Mouse (Mus musculus): ENCODE results near the gene Lemd1. TPM values are rescaled to one million over a fixed set of nuclear protein-coding genes. Genes with fewer than 3 reads are reported as not detected.

Lemd1 gene
- total and polyA plus RNA-seq, 3 experiments = not detected

GRCm38 (mm10) chr1:132143079-132143478 lies 48.2 kb upstream of the Lemd1 start:
- Histone ChIP-seq H3K36me3 (replicated peaks in 1 of 2; ENCODE audit: control insufficient read depth in 1 of 2, insufficient read depth in 1 of 2, low read length in 1 of 2) (no peaks in the 10 kb centered on the region), H3K27me3 (replicated peaks) (peaks cover 29% of the 10 kb centered on the region), H3K79me2 (replicated peaks; ENCODE audit: control insufficient read depth, extremely low read depth, insufficient read depth, poor library complexity, severe bottlenecking) (no peaks in the 10 kb centered on the region), H3K4me3 (replicated peaks in 1 of 3; ENCODE audit: low read depth in 2 of 3, low read length in 2 of 3, poor library complexity in 1 of 3) (no peak overlapping the region), H3K27ac (ENCODE audit: insufficient read depth, low read depth) (no peak overlapping the region), H3K4me2 (ENCODE audit: insufficient read depth, low read depth, poor library complexity, severe bottlenecking) (no peak overlapping the region), H3K9me3 (replicated peaks; ENCODE audit: low read length) (no peaks in the 10 kb centered on the region), H3K4me1 (ENCODE audit: control insufficient read depth in 1 of 2, insufficient read depth in 2 of 2) (peaks cover 2 to 8% of the 10 kb centered on the region in 2 experiments; a peak in 3 of 4 replicates), H3K9ac (ENCODE audit: insufficient read depth, low read depth) (no peak overlapping the region)
- dilution Hi-C loops (cut with MboI; ENCODE audit: extremely low pct_ligation_motif_present, extremely low pct_unique_long_range_greater_than_20kb, low sequenced_read_pairs) (no loop called here), in situ Hi-C loops (cut with MboI; ENCODE audit: low pct_ligation_motif_present, low pct_unique_long_range_greater_than_20kb, low sequenced_read_pairs) (no loop called here)
- no peak for DNase-seq (ENCODE audit: extremely low read depth)
- no peak for TF ChIP-seq MEF2A (IDR thresholded peaks at IDR 0.05; ENCODE audit: borderline replicate concordance, low read depth, low read length)
- no peak for TF ChIP-seq MYC (IDR thresholded peaks at IDR 0.05; ENCODE audit: low read depth, low read length)
- no peak for TF ChIP-seq BHLHE40 (IDR thresholded peaks at IDR 0.05; ENCODE audit: low read depth, low read length)
- TF ChIP-seq MAFK (IDR thresholded peaks at IDR 0.05; ENCODE audit: insufficient replicate concordance, low read length) = no peak
- no peak for TF ChIP-seq ZMIZ1 (IDR thresholded peaks at IDR 0.05; ENCODE audit: low read depth, low read length)
- no peak for TF ChIP-seq SIN3A (IDR thresholded peaks at IDR 0.05; ENCODE audit: low read length)
- no peak for TF ChIP-seq CHD1 (IDR thresholded peaks at IDR 0.05; ENCODE audit: low read depth, low read length)
- TF ChIP-seq JUND (conservative IDR thresholded peaks at IDR 0.05; ENCODE audit: low read depth, low read length) = no peak
- no peak for TF ChIP-seq RAD21 (IDR thresholded peaks at IDR 0.05; ENCODE audit: low read depth, low read length)
- no peak for TF ChIP-seq UBTF (IDR thresholded peaks at IDR 0.05; ENCODE audit: low read depth, low read length)
- no peak for TF ChIP-seq MAX (IDR thresholded peaks at IDR 0.05; ENCODE audit: low read length)
- TF ChIP-seq IRF4 (IDR thresholded peaks at IDR 0.05; ENCODE audit: low read depth, low read length) = no peak
- no peak for TF ChIP-seq USF2 (conservative IDR thresholded peaks at IDR 0.05; ENCODE audit: low read depth, low read length)

GRCm38 (mm10) chr1:132143730-132144129 lies 47.5 kb upstream of the Lemd1 start:
- Histone ChIP-seq H3K79me2 (replicated peaks; ENCODE audit: control insufficient read depth, extremely low read depth, insufficient read depth, poor library complexity, severe bottlenecking) (no peaks in the 10 kb centered on the region), H3K4me2 (ENCODE audit: insufficient read depth, low read depth, poor library complexity, severe bottlenecking) (no peak overlapping the region), H3K27me3 (replicated peaks) (peaks cover 30% of the 10 kb centered on the region), H3K4me1 (ENCODE audit: control insufficient read depth in 1 of 2, insufficient read depth in 2 of 2) (peaks cover 2 to 6% of the 10 kb centered on the region in 2 experiments; a peak in 2 of 4 replicates), H3K9me3 (replicated peaks; ENCODE audit: low read length) (no peaks in the 10 kb centered on the region), H3K4me3 (replicated peaks in 1 of 3; ENCODE audit: low read depth in 2 of 3, low read length in 2 of 3, poor library complexity in 1 of 3) (no peak overlapping the region), H3K36me3 (replicated peaks in 1 of 2; ENCODE audit: control insufficient read depth in 1 of 2, insufficient read depth in 1 of 2, low read length in 1 of 2) (no peaks in the 10 kb centered on the region), H3K27ac (ENCODE audit: insufficient read depth, low read depth) (no peak overlapping the region), H3K9ac (ENCODE audit: insufficient read depth, low read depth) (no peak overlapping the region)
- in situ Hi-C loops (cut with MboI; ENCODE audit: low pct_ligation_motif_present, low pct_unique_long_range_greater_than_20kb, low sequenced_read_pairs) (no loop called here), dilution Hi-C loops (cut with MboI; ENCODE audit: extremely low pct_ligation_motif_present, extremely low pct_unique_long_range_greater_than_20kb, low sequenced_read_pairs) (no loop called here)
- DNase-seq (ENCODE audit: extremely low read depth) = no peak
- TF ChIP-seq JUND (conservative IDR thresholded peaks at IDR 0.05; ENCODE audit: low read depth, low read length) = no peak
- no peak for TF ChIP-seq MXI1 (IDR thresholded peaks at IDR 0.05; ENCODE audit: low read depth, low read length)

GRCm38 (mm10) chr1:132144223-132144622 lies 47.0 kb upstream of the Lemd1 start:
- no peak overlapping the region for H3K27ac ChIP-seq (ENCODE audit: insufficient read depth, low read depth)
- no peak for TF ChIP-seq MXI1 (IDR thresholded peaks at IDR 0.05; ENCODE audit: low read depth, low read length)
- no peak for TF ChIP-seq SIN3A (IDR thresholded peaks at IDR 0.05; ENCODE audit: low read length)
- TF ChIP-seq USF2 (conservative IDR thresholded peaks at IDR 0.05; ENCODE audit: low read depth, low read length) = no peak
- no peak for TF ChIP-seq E2F4 (IDR thresholded peaks at IDR 0.05; ENCODE audit: insufficient replicate concordance, low read depth, low read length)
- TF ChIP-seq RAD21 (IDR thresholded peaks at IDR 0.05; ENCODE audit: low read depth, low read length) = no peak
- no peak for TF ChIP-seq NRF1 (IDR thresholded peaks at IDR 0.05; ENCODE audit: low read depth, low read length)
- no peak for TF ChIP-seq IRF4 (IDR thresholded peaks at IDR 0.05; ENCODE audit: low read depth, low read length)
- TF ChIP-seq ZKSCAN1 (IDR thresholded peaks at IDR 0.05; ENCODE audit: borderline replicate concordance, low read depth, low read length) = no peak
- no peak for TF ChIP-seq MYC (IDR thresholded peaks at IDR 0.05; ENCODE audit: low read depth, low read length)
- TF ChIP-seq EP300 (IDR thresholded peaks at IDR 0.05; ENCODE audit: low read length) = no peak
- TF ChIP-seq GABPA (IDR thresholded peaks at IDR 0.05; ENCODE audit: insufficient replicate concordance, low read depth, low read length) = no peak
- TF ChIP-seq MAFK (IDR thresholded peaks at IDR 0.05; ENCODE audit: insufficient replicate concordance, low read length) = no peak
- TF ChIP-seq BHLHE40 (IDR thresholded peaks at IDR 0.05; ENCODE audit: low read depth, low read length) = no peak
- TF ChIP-seq TBP (conservative IDR thresholded peaks at IDR 0.05; ENCODE audit: low read depth, low read length) = no peak
- TF ChIP-seq SMC3 (IDR thresholded peaks at IDR 0.05; ENCODE audit: low read depth, low read length) = no peak
- TF ChIP-seq JUN (IDR thresholded peaks at IDR 0.05; ENCODE audit: insufficient read depth, low read depth, low read length) = no peak
- TF ChIP-seq ELF1 (IDR thresholded peaks at IDR 0.05; ENCODE audit: low read depth, low read length) = no peak
- in situ Hi-C loops (cut with MboI; ENCODE audit: low pct_ligation_motif_present, low pct_unique_long_range_greater_than_20kb, low sequenced_read_pairs) = no loop called here

More at GRCm38 (mm10) chr1:132144223-132144622, 47.0 kb upstream of the Lemd1 start:
- no peaks in the 10 kb centered on the region for H3K36me3 ChIP-seq (replicated peaks in 1 of 2; ENCODE audit: control insufficient read depth in 1 of 2, insufficient read depth in 1 of 2, low read length in 1 of 2)
- H3K4me1 ChIP-seq (ENCODE audit: control insufficient read depth in 1 of 2, insufficient read depth in 2 of 2) = peaks cover 3 to 7% of the 10 kb centered on the region in 2 experiments
- H3K27me3 ChIP-seq (replicated peaks) = peaks cover 32% of the 10 kb centered on the region
- dilution Hi-C loops (cut with MboI; ENCODE audit: extremely low pct_ligation_motif_present, extremely low pct_unique_long_range_greater_than_20kb, low sequenced_read_pairs) = no loop called here
- no peak overlapping the region for H3K9ac ChIP-seq (ENCODE audit: insufficient read depth, low read depth)
- no peaks in the 10 kb centered on the region for H3K9me3 ChIP-seq (replicated peaks; ENCODE audit: low read length)
- no peak for DNase-seq (ENCODE audit: extremely low read depth)
- H3K79me2 ChIP-seq (replicated peaks; ENCODE audit: control insufficient read depth, extremely low read depth, insufficient read depth, poor library complexity, severe bottlenecking) = no peaks in the 10 kb centered on the region
- no peak overlapping the region for H3K4me3 ChIP-seq (replicated peaks in 1 of 3; ENCODE audit: low read depth in 2 of 3, low read length in 2 of 3, poor library complexity in 1 of 3)
- H3K4me2 ChIP-seq (ENCODE audit: insufficient read depth, low read depth, poor library complexity, severe bottlenecking) = no peak overlapping the region
